Mouse (Mus musculus) C2C12 (cell line): ENCODE results near the gene B3gntl1. TPM values are rescaled to one million over a fixed set of nuclear protein-coding genes. Genes with fewer than 3 reads are reported as not detected.

Experiments
- H3K27me3 ChIP-seq: one replicate; pipeline ENCODE4 v1.6.1; 2011; ENCODE audit not compliant: control insufficient read depth, insufficient read depth, insufficient read length
- H3K36me3 ChIP-seq: one replicate; pipeline ENCODE4 v1.6.1; 2011; ENCODE audit not compliant: control insufficient read depth, insufficient read depth
- H3K4me3 ChIP-seq: one replicate; pipeline ENCODE4 v1.5.1; 2011; ENCODE audit warnings: mild to moderate bottlenecking, control low read depth; ENCODE audit not compliant: poor library complexity, insufficient read depth, severe bottlenecking
- H3K79me2 ChIP-seq: one replicate; pipeline ENCODE4 v1.6.1; 2011; ENCODE audit not compliant: control insufficient read depth, insufficient read depth
- H3K79me3 ChIP-seq: one replicate; pipeline ENCODE4 v1.6.1; 2011; ENCODE audit warnings: low read depth, control low read depth
- H3ac ChIP-seq: one replicate; pipeline ENCODE3; 2011; ENCODE audit warnings: low read depth; ENCODE audit not compliant: control insufficient read depth, insufficient read length
- CEBPB ChIP-seq: IDR thresholded peaks from one replicate; pipeline ENCODE4 v1.6.1; 2011; ENCODE audit warnings: low read depth, mild to moderate bottlenecking, control low read depth, moderate library complexity
- CTCF ChIP-seq: IDR thresholded peaks from one replicate; pipeline ENCODE4 v1.5.1; 2011; ENCODE audit not compliant: control insufficient read depth, insufficient read depth, insufficient read length
- FOSL1 ChIP-seq: IDR thresholded peaks from one replicate; pipeline ENCODE4 v1.8.0; 2011; ENCODE audit warnings: mild to moderate bottlenecking, low read length; ENCODE audit not compliant: poor library complexity, insufficient read depth, severe bottlenecking
- MAX ChIP-seq: IDR thresholded peaks from one replicate; pipeline ENCODE4 v1.6.1; 2011; ENCODE audit warnings: mild to moderate bottlenecking, control low read depth
- MYOD1 ChIP-seq: IDR thresholded peaks from one replicate; pipeline ENCODE4 v1.6.1; 2011; ENCODE audit warnings: low read depth; ENCODE audit not compliant: control insufficient read depth, insufficient read length
- MYOG ChIP-seq: IDR thresholded peaks from one replicate; pipeline ENCODE4 v1.6.1; 2011; ENCODE audit not compliant: control insufficient read depth, insufficient read length; ENCODE audit errors: extremely low read depth
- USF1 ChIP-seq: IDR thresholded peaks from one replicate; pipeline ENCODE4 v1.6.1; 2011; ENCODE audit warnings: low read depth, mild to moderate bottlenecking, control low read depth, moderate library complexity
- long read RNA-seq, 2 experiments: library from polyadenylated mRNA; unstranded; transcript quantifications; one replicate each; pipeline ENCODE4 v2.0.0; 2019 to 2020
- polyA plus RNA-seq: library from polyadenylated mRNA; unstranded; fragments of >200 nt; fragmentation: generic; extraction: Trizol; gene quantifications from one replicate; pipeline ENCODE4 v1.2.1, GENCODE M21; 2012; ENCODE audit warnings: missing spikeins

B3gntl1 gene
- polyA plus RNA-seq, result 2.7 TPM
- long read RNA-seq, experiment 1, partial matches to known transcripts, result 1 of 8 reads
- long read RNA-seq, experiment 1, other reads (novel, unspliced or antisense), result 4 of 8 reads
- long read RNA-seq, experiment 2, transcript B3gntl1-202 (13 exons, 2,864 nt), result major isoform, 28 of 54 reads
- long read RNA-seq, experiment 2, partial matches to known transcripts, result 3 of 54 reads
- long read RNA-seq, experiment 2, other reads (novel, unspliced or antisense), result 23 of 54 reads

DNA sequence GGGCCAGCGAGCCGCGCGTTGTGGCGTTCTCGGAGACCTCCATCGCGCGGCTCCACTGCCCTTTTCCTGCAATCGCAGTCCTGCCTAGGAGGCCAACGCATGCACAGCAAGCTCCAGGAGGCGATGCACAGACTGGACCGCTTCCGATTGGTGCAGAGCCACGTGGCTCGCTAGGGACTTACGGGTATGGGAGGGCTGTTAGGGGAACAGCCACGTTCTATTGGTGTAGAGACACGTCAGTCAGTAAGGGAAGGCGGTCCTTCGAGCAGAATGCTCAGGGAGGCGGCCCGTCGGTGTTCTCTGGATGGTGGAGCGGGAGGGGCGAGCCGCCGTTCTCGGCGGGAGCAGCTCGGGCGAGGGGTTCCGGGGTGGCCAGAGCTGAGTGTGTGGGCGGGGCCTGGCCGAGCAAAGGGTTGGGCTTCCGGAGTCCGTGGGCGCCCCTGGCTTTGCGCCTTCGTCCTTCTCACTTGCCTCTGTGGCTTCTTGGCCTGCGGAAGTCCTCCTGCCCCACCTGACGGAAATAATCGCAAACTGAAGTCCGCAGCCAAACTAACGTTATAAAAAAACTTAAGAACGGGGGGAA lies at the start of gene B3gntl1:
TSS of gene B3gntl1 (minus strand) at position 164 of the 583 bp plus-strand sequence.
- H3ac ChIP-seq, result peak within 1 kb of the TSS; percentile 91
- no peaks in the 10 kb centered on the region for H3K27me3 ChIP-seq
- no peaks in the 10 kb centered on the region for H3K36me3 ChIP-seq
- H3K79me2 ChIP-seq, result no peaks in the 10 kb centered on the region
- H3K79me3 ChIP-seq, result no peaks in the 10 kb centered on the region
- H3K4me3 ChIP-seq, result peak within 1 kb of the TSS; percentile 58
- TF ChIP-seq FOSL1 (no peak), MAX (peak; percentile 95), CTCF (no peak), MYOG (no peak), USF1 (peak; percentile 95), MYOD1 (no peak)

DNA sequence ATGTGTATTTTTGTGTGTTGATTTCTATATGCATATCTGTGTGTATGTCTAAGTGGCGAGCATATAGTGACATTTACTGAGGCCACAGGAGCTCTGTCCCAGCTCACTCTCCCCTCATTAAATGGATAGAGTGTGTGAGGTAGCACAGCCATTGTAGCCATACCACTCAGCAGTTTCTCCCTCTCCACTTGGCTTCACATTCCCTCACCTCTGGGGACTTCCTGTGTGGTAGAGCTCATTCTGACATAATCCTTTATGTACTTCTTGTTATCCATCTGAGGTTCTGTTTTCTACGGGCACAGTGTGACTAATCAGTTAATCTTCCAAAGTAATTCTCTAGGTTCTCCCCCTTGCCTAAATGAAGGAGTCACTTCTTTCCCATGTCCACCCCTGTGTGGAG lies 49.5 kb upstream of the B3gntl1 start:
- H3ac ChIP-seq, result no peak overlapping the region
- H3K4me3 ChIP-seq, result no peak overlapping the region
- H3K79me3 ChIP-seq, result no peaks in the 10 kb centered on the region
- H3K36me3 ChIP-seq, result no peaks in the 10 kb centered on the region
- TF ChIP-seq CTCF (no peak), CEBPB (no peak), MYOG (no peak), USF1 (no peak)
- no peaks in the 10 kb centered on the region for H3K27me3 ChIP-seq
- H3K79me2 ChIP-seq, result no peaks in the 10 kb centered on the region

GRCm38 (mm10) chr11:121720752-121721151 lies 47.8 kb upstream of the B3gntl1 start:
- Histone ChIP-seq H3ac (no peak overlapping the region), H3K4me3 (no peak overlapping the region), H3K79me2 (no peaks in the 10 kb centered on the region), H3K36me3 (peaks cover 10% of the 10 kb centered on the region), H3K79me3 (no peaks in the 10 kb centered on the region), H3K27me3 (no peaks in the 10 kb centered on the region)
- TF ChIP-seq CEBPB, result no peak
- TF ChIP-seq MAX, result no peak
- no peak for TF ChIP-seq FOSL1
- no peak for TF ChIP-seq CTCF
- TF ChIP-seq MYOG, result no peak
- no peak for TF ChIP-seq MYOD1
- no peak for TF ChIP-seq USF1

DNA sequence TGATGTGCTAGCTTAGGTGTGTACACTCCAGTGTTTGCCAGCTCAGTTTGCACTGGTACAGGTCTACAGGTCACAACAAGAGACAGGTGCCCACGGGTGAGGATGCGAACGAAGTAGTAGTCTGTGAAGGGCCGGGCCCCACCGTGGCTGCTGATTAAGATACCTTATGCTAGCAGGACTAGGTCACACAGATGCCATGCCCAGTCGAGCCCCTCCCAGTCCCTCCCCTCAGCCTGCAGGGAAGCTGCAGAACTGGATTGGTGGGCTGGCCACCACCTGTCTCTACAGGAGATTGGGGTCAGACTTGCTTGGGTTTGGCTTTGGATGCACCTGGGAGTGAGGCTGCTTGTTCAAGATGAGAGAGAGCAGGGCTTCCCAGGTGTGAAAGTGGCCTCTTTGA lies 44.8 kb upstream of the B3gntl1 start:
- no peaks in the 10 kb centered on the region for H3K27me3 ChIP-seq
- no peaks in the 10 kb centered on the region for H3K79me2 ChIP-seq
- H3K36me3 ChIP-seq, result peaks cover 21% of the 10 kb centered on the region
- TF ChIP-seq MYOG (no peak), MYOD1 (no peak), USF1 (no peak), CTCF (no peak), CEBPB (no peak), MAX (no peak), FOSL1 (no peak)
- no peak overlapping the region for H3ac ChIP-seq
- peaks cover 2% of the 10 kb centered on the region for H3K79me3 ChIP-seq
- no peak overlapping the region for H3K4me3 ChIP-seq

GRCm38 (mm10) chr11:121714745-121715485 lies 42.0 kb upstream of the B3gntl1 start:
- H3K4me3 ChIP-seq, result no peak overlapping the region
- H3K36me3 ChIP-seq, result peaks cover 21% of the 10 kb centered on the region
- H3K27me3 ChIP-seq, result no peaks in the 10 kb centered on the region
- no peak overlapping the region for H3ac ChIP-seq
- peaks cover 2% of the 10 kb centered on the region for H3K79me3 ChIP-seq
- TF ChIP-seq CTCF (no peak), CEBPB (no peak), FOSL1 (no peak), MYOG (no peak), USF1 (no peak), MYOD1 (no peak), MAX (no peak)
- H3K79me2 ChIP-seq, result no peaks in the 10 kb centered on the region
